Mouse (Mus musculus) liver, postnatal 0 days (tissue): Measurements from ENCODE around the gene Dus1l.

Source experiments
- CTCF ChIP-seq: sonication (generic); IDR thresholded peaks from 2 replicates; pipeline ENCODE4 v1.5.1; 2016; ENCODE audit warnings: antibody characterized with exemption, low read depth
- EP300 ChIP-seq: IDR thresholded peaks from 2 replicates; pipeline ENCODE4 v1.6.1; 2016; ENCODE audit warnings: antibody characterized with exemption, low read depth, mild to moderate bottlenecking

- no peak for TF ChIP-seq CTCF
- TF ChIP-seq EP300, result no peak
These were observed 23.4 kb upstream of the Dus1l start for GRCm38 (mm10) chr11:120819556-120819955.
